Mouse (Mus musculus): ENCODE measurements around the gene Tmsb4x. TPM values are rescaled to one million over a fixed set of nuclear protein-coding genes. Genes with fewer than 3 reads are reported as not detected.

Gene Tmsb4x
- total RNA-seq (2021): 1,000 to 10,000 TPM; 1,648 to 1,826 TPM

GRCm38 (mm10) chrX:167208978-167209754, at the start of gene Tmsb4x:
TSS of gene Tmsb4x (minus strand) at chrX:167209315.
- peak; percentile 72 to 75 for DNase-seq (ENCODE audit: extremely low spot score in 1 of 2, low spot score in 1 of 2)

- no peak for DNase-seq (ENCODE audit: extremely low spot score in 1 of 2, low spot score in 1 of 2)
Measured at GRCm38 (mm10) chrX:167241736-167242135, 32.6 kb upstream of the Tmsb4x start.

- no peak for DNase-seq (ENCODE audit: extremely low spot score in 1 of 2, low spot score in 1 of 2)
Measured at GRCm38 (mm10) chrX:167239293-167239921, 30.3 kb upstream of the Tmsb4x start.

GRCm38 (mm10) chrX:167233104-167233687, 24.1 kb upstream of the Tmsb4x start:
- DNase-seq (ENCODE audit: extremely low spot score in 1 of 2, low spot score in 1 of 2): peak; percentile 60 to 85

- no peak for DNase-seq (ENCODE audit: extremely low spot score in 1 of 2, low spot score in 1 of 2)
Measured at GRCm38 (mm10) chrX:167231150-167231549, 22.0 kb upstream of the Tmsb4x start.

- DNase-seq (ENCODE audit: extremely low spot score in 1 of 2, low spot score in 1 of 2): no peak
Measured at GRCm38 (mm10) chrX:167229819-167230218, 20.7 kb upstream of the Tmsb4x start.

- DNase-seq (ENCODE audit: extremely low spot score in 1 of 2, low spot score in 1 of 2): peak in 1 of 2 experiments; percentile 62
Measured at GRCm38 (mm10) chrX:167229206-167229605, 20.1 kb upstream of the Tmsb4x start.

- DNase-seq (ENCODE audit: extremely low spot score in 1 of 2, low spot score in 1 of 2): no peak
Measured at GRCm38 (mm10) chrX:167227756-167228155, 18.6 kb upstream of the Tmsb4x start.

- DNase-seq (ENCODE audit: extremely low spot score in 1 of 2, low spot score in 1 of 2): no peak
Measured at GRCm38 (mm10) chrX:167227138-167227537, 18.0 kb upstream of the Tmsb4x start.

GRCm38 (mm10) chrX:167226570-167226969, 17.5 kb upstream of the Tmsb4x start:
- DNase-seq (ENCODE audit: extremely low spot score in 1 of 2, low spot score in 1 of 2): no peak

- DNase-seq (ENCODE audit: extremely low spot score in 1 of 2, low spot score in 1 of 2): peak in 1 of 2 experiments; percentile 14
Measured at GRCm38 (mm10) chrX:167212707-167213106, 3.6 kb upstream of the Tmsb4x start.

- no peak for DNase-seq (ENCODE audit: extremely low spot score in 1 of 2, low spot score in 1 of 2)
Measured at GRCm38 (mm10) chrX:167211871-167212555, 2.9 kb upstream of the Tmsb4x start.

GRCm38 (mm10) chrX:167210319-167210728, 1.2 kb upstream of the Tmsb4x start:
- no peak for DNase-seq (ENCODE audit: extremely low spot score in 1 of 2, low spot score in 1 of 2)

- DNase-seq (ENCODE audit: extremely low spot score in 1 of 2, low spot score in 1 of 2): no peak
Measured at GRCm38 (mm10) chrX:167209828-167210227, 713 bp upstream of the Tmsb4x start.

- DNase-seq (ENCODE audit: extremely low spot score in 1 of 2, low spot score in 1 of 2): peak in 1 of 2 experiments; percentile 19
Measured at GRCm38 (mm10) chrX:167208506-167208820, 652 bp downstream of the Tmsb4x start.

- no peak for DNase-seq (ENCODE audit: extremely low spot score in 1 of 2, low spot score in 1 of 2)
Measured at GRCm38 (mm10) chrX:167207741-167208505, 1.2 kb downstream of the Tmsb4x start.

GRCm38 (mm10) chrX:167205813-167206520, 3.1 kb downstream of the Tmsb4x start:
- no peak for DNase-seq (ENCODE audit: extremely low spot score in 1 of 2, low spot score in 1 of 2)

- DNase-seq (ENCODE audit: extremely low spot score in 1 of 2, low spot score in 1 of 2): no peak
Measured at GRCm38 (mm10) chrX:167201365-167201764, 7.8 kb downstream of the Tmsb4x start.

- DNase-seq (ENCODE audit: extremely low spot score in 1 of 2, low spot score in 1 of 2): no peak
Measured at GRCm38 (mm10) chrX:167195228-167195649, 13.9 kb downstream of the Tmsb4x start.

- DNase-seq (ENCODE audit: extremely low spot score in 1 of 2, low spot score in 1 of 2): no peak
Measured at GRCm38 (mm10) chrX:167186306-167186705, 22.8 kb downstream of the Tmsb4x start.

Data from layer of hippocampus, postnatal 25 days (tissue).